Mouse (Mus musculus) neutrophil, adult 5-6 weeks (primary cell): Measurements from ENCODE around the gene Gm29797. TPM values are rescaled to one million over a fixed set of nuclear protein-coding genes. Genes with fewer than 3 reads are reported as not detected.
A peak's percentile ranks its signal among the peaks of the same experiment; 100 is the strongest.

Experiments used
- ATAC-seq: fragments of 151-379, 151-347 bp; 2 replicates; pipeline ENCODE4 v1.8.0; 2017; ENCODE audit warnings: mild to moderate bottlenecking, moderate TSS enrichment; ENCODE audit not compliant: insufficient number of reproducible peaks, poor library complexity, low FRiP score, severe bottlenecking; ENCODE audit errors: extremely low read depth
- total RNA-seq: library from RNA; stranded (forward); fragments of 200-1000 nt; gene quantifications from 2 replicates; pipeline ENCODE4 v1.2.3, GENCODE M21; 2017

Gene Gm29797
- total RNA-seq, 1 experiment from 2014 or later = not detected

DNA sequence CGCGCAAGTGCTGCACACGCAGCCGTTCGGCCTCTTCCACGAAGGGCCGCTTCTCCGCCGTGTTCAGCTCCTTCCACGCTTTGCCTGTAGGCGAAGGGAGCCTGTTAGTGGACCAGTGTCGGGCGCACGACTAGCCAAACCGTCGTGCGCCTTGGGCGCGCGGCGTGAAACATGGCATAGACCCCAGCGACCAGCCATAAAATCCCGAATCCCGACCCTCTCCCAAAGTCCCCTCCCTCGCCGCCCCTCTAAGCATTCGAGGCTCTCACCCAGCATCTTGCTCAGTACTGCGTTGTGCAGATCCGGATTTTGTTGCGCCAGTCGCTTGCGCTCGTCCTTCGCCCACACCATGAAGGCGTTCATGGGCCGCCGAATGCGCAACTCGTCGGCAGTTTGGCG is 14.1 kb downstream of the Gm29797 start:
- ATAC-seq = no peak

DNA sequence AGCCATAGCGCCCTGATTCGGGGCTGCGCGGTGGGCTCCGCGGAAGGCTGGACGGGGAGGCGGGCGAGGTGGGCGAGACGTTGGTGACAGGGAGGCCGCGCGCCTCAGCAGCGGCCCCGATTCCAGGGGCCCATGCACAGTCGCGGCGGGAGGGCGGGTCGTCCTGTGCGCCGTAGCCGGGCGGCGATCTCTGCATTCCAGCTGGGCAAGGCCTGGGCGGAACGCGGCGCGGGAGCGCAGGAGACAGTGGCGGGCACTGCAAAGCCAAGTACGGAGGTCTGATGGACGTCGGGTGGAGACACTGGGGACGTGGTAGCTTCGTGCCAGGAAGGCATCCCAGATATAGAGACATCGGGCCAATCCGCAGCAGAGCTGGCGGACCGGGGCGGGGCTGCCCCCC is 14.5 kb downstream of the Gm29797 start, which contains the start of gene Sox18:
TSS of gene Sox18 (minus strand) at position 315 of the 400 bp plus-strand sequence.
- ATAC-seq = no peak

DNA sequence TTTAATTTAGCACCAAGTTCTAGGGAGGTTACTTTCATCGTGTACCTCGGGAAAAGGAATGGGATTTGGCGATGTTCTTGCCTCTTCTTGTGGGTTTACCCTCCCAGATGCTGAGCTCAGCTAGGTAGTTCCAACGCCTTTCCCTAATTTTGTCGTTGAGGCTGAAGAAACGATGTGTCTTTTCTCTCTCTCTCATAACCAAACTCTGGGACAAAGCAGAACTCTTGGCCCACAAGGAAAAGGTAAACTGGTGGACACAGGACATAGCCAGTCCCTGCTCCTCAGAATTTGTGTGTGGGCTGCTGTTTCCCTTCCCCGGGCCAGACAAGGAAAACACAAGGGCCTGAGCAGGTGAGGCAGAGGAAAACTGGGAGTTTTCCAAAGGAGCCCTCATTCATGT is 15.2 kb downstream of the Gm29797 start:
- ATAC-seq = no peak

DNA sequence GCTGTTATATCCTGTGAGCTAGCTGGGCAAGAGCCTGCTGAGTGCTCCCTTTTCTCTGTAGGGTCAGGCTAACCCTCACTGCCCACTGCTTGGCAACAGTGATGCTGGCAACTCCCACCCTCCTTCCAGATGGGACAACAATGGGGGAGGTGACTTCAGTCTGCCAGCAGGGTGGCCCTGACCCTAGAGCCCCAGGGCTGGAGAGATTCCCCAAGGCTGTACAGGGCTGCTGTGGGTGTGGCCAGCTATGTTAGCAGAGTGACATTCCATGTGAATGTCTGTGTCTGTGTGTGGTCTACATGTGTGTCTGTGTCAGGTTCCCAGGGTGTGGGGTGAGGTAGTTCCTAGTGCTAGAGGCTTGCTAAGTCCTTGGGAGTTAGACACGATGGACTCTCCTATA is 16.7 kb downstream of the Gm29797 start:
- ATAC-seq = no peak

DNA sequence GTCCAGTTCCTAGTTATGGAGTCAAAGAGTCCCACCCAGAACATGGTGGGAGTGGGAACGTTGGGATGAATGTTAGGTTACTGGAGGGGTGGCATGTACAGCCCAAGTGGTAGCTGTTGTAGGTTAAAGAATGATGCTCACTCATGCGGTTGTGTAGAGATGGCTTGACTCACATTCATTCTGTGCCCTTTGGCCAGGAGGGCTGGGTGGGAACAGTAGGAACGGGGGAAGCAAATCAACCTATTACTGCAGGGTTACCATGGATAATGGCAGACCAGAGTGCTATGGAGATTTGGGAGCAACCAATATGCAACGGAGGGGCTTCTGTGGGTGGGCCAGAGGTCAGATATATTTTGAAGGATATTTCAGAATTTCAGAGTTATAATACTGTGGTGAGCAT is 18.1 kb downstream of the Gm29797 start:
- no peak for ATAC-seq

DNA sequence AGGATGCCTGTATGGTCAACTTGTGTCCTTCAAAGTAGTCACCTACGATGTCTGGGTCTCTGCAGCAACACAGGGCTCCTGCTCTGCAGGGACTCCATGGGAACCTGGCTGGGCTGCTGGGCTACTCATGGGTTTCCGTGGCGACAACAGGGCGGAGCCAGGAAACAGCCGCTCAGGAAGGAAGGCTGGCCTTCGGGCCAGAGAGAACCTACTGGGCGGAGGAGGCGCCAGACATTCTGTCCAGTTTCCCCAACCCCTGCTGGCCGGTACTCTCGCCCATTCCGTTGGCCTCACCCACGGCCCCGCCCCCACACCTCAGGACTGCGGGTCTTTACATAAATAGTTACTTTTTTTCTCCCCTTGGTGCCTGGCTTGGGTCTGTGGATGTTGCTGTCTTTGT is 18.6 kb downstream of the Gm29797 start:
- ATAC-seq = 0 out of 2 replicates have a peak, but pooled peaks have one; percentile 24

DNA sequence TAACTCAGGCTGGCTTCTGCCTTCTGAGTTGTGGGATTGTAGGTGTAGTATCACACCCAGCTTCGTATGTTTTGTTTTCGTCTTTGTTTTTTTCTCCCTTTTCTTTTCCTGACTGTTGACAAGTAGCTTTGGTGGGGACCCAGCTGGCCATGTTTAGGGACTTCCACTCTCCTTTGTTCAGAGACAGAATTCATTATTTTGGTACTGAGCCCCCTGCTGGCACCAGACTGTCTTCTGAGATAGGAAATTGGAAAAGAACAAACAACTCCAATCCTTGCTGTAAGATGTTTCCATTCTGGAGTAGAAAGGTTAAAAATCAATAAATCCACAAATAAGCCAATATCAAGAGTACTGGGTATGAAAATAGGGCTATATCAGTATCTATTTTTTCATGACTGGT is 19.6 kb downstream of the Gm29797 start:
- ATAC-seq = no peak

DNA sequence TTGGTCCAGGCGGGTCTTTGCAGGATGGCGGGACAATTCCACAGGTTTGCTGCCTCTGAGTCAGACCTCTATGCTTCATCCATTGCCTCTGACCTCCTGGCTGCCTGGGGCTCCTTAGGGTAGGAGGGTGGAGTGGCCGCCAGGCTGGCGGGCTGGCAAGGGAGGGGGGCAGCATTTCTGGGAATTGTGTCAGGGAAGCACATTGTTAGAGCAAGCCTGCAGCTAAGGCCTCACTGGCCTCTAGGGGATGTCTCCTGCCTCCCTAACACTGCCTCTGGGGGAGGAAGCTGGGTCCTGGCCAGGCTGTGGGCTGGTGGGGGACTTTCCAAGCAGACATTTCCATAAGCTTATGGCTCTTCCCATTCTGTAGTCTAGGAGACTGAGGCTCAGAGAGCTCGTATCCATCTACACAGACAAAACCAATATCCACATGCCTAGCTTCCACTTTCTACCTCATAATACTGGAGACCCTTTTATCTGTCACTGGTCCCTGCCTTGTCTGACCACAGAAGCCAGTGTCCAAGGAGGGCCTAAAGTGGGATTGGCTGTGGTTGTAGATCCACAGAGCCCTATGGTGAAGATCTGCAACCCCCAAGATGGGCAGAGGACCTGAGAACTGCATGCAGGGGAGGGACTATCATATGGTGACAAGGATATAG is 20.4 kb downstream of the Gm29797 start:
- no peak for ATAC-seq

DNA sequence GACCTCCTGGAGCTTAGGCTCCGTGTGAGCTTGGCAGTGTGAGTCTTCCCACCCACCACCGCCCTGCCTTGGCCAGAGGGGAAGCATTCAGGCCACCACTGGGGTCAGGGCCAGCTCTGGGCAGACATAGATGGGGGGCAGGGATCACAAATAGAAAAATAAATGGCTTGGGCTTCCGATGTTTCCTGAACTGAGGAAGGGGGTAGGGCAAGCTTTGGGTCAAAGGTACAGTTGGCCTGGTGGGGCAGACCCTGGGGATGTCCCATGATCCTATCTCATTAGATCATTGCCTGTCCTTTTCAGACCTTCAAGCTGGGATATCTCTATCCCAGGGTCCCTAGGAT is 20.9 kb downstream of the Gm29797 start:
- no peak for ATAC-seq

DNA sequence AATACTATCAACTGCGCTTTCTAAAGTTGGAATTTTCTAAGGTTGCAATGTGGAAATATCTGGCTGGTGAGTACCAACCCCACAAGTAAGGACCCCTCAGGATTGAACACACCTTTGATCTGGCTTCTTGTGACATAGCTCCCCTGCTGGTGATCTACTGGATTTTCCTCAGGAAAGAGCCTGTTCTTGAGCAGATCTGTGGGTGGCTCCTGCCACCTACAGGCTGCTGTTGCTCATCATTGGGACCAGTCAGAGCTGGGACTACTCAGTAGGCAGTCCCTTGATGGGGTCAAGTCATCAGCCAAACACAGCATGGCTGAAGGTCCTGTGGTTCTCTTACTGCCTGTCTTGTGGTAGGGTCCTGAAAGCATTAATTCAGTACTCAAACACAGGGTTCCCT is 21.9 kb downstream of the Gm29797 start:
- peak; percentile 82 for ATAC-seq

DNA sequence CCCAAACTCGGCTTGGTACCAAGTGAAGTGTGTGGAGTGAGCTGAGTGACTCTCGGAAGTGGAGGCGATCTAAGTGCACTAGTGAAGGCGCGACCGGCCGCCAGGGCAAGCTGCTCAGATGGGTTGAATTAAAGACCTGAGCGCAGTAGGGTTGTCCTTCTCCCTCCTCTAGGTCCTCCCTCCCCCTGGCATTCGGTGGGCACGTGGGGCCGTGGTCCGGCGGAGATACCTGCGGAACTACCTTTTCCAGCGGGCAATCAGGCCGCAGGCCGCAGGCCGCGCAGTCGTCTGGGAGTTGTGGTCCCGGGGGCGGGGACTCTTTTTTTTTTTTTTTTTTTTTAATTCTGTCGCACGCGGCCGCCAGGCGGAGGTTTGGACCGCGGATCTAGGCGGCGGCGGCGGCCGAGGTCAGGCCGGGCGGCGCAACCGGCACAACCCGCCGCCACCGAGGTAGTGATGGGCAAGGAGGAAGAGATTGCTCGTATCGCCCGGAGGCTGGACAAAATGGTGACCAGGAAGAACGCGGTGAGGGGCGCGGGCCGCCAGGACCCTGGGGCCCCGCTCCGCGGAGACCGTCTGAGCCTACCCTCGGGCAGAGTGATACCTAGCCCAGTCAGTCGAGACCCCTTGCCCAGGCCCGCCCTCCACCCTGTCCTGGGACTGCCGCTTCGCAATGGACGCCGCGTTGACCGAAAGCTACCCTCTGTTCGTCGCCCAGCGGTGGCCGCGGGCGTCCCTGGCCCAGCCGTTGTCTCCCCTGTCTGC is 23.3 kb downstream of the Gm29797 start, which contains the start of gene Tcea2:
TSS of gene Tcea2 (plus strand) at position 360 of the 765 bp plus-strand sequence.
- peak; percentile 33 for ATAC-seq

DNA sequence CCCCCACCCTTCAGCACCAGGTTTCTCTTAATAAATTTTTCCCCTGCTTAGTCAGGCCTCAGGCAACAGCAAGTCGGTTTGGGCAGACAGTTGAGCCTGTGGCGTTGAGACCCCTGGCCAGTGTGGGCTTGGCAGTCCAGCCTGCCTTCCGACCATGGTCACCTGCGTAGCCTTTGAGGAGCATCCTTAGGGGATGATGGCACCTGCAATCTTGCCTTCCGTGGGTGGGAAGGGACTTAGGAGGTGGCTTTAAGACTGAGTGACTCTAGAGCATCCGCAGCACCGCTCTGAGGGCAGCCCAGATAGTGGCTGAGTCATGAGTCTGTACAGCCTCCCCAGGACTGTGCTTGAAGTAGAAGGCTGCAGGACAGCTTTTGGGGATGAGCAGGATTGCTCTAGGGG is 23.9 kb downstream of the Gm29797 start:
- ATAC-seq = no peak

DNA sequence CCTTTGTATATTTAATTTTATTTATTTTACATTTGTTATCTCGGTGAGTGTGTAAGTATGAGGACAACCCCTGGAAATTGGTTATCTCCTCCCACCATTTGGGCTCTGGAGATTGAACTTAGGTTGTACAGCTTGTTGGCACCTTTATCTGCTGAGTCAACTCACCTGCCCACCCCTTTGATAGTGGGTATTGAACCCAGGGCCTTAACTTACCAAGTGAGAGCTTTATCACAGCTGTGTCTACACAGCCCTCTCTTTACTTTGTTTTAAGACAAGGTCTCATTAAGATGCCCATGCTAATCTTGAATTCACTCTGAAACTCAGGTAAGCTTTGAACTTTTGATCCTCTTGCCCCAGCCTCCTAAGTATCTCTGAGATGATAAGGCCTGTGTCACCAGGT is 25.1 kb downstream of the Gm29797 start:
- ATAC-seq = no peak

DNA sequence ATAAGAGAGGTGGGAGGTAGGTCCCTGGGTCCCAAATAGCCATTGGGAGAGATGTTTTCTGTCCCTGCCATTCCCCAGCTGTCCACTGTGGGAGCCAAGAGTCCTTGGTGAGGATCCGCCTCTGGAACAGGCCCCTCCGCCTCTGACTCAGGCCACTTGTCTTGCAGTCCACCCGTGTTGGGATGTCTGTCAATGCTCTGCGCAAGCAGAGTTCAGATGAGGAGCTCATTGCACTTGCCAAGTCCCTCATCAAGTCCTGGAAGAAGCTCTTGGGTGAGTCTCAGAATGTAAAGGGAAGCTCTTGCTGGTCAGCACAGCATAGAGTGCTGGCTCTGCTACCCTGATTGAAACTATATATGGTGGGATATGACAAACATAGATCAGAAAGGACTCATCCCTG is 26.5 kb downstream of the Gm29797 start:
- ATAC-seq = no peak

DNA sequence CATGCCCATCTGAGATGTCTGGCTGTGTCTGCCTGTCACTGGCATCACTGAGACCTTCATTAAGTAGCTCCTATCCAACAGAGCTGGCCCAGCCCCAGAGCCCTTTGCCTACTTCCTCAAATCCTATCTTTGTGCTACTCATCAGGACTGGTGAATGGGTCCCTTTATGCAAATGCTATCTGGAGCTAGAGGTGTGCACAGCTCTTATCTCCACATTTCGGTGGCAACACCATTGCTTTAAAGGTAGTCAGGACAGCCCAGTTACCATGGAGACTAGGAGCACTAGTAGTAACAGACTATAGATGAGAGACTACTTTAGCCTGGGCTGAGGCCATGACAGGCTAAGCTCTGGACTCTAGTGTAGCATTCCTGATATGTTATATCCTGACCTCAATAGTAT is 27.9 kb downstream of the Gm29797 start:
- no peak for ATAC-seq

DNA sequence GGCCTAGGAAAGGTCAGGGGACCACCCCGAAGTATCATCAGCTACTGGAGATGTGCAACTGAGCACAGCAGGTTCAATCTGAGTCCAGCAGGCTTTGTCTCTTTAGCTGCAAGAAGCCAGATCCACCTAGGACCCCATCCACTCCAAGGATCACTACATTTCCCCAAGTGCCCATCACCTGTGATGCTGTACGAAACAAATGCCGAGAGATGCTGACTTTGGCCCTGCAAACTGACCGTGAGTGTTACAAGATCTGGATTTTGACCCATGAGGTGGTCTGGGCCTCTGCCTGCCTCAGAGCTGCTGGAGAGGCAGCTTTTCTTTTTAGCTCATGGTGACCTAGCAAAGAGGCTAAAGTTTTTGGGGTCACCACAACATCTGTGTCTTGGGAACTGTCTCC is 28.9 kb downstream of the Gm29797 start:
- no peak for ATAC-seq

DNA sequence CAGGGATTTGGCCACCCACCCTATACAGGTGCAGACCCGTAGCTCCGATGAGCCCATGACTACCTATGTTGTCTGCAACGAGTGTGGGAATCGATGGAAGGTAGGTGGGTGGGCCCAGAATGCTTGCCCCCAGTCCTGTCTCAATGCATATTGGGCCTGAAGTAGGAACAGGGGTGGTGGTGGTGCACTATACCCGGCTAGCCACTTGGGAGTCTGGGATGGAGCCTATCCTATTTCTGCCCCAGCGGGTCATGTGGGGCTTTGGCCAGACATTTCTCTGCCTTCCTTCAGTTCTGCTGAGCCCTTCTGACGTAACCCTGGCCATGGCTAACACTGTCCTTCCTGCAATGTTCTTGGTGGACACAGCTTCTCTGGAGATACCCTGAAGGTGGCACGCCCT is 30.8 kb downstream of the Gm29797 start:
- ATAC-seq = no peak

DNA sequence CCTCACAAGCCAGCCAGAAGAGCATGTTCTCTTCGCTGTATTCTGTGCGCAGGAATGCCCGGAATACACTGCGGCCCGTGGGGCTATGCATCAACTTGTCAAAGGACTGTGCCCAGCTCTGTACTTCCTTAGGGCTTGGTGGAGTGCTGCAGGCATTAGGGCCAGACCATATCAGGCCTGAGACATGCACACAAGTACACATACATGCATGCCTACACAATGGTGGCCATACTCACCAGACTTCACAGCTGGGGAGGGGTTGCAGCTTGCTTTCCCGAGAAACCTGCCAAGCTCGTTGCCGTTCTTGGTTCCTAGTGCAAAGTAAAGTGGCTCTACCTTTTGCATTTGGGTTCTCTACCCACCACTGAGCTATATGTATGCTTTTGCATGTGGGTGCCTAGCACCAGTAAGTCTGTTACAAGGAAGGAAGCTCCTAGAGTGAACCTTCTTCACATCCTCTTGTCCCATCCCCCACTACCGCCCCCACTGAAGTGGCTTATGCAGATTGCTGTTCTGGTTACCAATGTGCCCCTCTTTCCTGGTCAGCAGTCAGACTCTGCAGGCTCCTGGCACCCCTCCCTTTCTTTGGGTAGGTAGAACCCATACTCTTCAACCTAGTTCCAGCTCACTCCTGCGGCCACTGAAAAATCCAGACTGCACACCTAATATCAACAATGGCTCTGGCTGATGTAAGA is 32.8 kb downstream of the Gm29797 start:
- ATAC-seq = no peak

DNA sequence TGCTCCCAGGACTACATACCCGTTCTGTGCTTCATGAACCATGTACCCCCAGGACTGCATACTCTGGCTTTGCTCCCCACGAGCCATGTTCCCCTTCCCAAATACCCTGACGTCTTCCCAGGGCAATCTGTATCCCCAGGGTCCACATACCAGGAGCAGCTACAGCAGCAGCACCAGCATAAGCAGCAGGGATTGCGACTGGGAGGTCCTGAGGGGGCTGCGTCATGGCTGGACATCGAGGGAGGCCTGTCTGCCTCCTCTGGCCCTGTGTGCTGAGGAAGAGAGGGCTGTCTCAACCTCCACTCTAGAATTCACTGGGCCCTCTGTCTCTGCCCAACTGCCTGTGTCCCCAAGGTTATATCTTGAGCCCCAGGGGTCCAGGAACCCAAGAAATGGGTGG is 34.2 kb downstream of the Gm29797 start:
- no peak for ATAC-seq

DNA sequence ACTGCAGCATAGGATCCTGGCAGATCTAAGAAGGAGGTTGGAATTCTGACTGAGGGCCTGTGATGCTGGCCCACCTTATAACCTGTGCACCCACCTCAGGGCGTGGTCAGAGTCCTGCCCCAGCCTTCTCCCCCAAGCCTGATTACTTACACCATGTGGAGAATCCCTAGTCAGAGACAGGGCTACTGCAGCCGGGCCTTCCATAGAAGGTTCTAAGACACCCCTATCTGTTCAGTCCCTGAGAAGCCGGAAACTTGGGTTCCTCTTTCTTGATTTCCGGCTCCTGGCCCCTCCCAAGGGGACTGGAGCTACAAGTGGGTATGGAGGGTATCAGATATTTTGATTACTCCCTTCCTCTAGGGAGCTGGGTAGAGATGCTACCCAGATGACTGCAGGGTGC is 34.7 kb downstream of the Gm29797 start:
- ATAC-seq = peak; percentile 18; the same call in 1 of the 2 replicates
